ENCODE assay signal across 19 mouse cellular contexts in the genomic region with DNA sequence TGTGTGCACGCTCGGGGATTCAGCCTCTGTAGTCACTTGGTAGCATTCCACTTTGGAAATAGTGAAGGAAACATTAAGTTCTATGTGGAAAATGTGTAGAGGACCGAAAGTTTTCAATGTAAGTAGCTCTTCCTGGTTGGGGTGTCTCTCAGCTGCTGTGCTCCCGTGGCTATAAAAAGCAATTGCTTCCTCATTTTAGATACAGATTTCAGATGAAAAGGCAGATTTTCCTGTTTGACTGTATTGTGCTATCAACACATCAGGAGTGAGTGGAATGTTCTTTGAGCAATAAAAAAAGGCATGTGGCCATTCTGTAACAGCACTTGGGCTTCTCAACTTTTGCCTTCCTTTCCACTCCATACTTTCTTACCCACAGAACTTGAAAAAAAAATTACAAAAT. TPM values are rescaled to one million over a fixed set of nuclear protein-coding genes. Genes with fewer than 3 reads are reported as not detected.
DNase-seq lines count a peak whose midpoint lies in the region; ATAC-seq and TF ChIP-seq lines count a peak whose summit lies in the region.
"Had no signal": no experiment of that assay in that cellular context is flagged by ENCODE, and none has a peak within 500 bp of the region (broad histone marks: within the 10 kb centered on the region; RNA-seq: fewer than 3 reads in every experiment).

No protein-coding gene starts in this region.

- no peaks in the 10 kb centered on the region for H3K27me3 ChIP-seq in heart, postnatal 0 days (ENCODE audit: control insufficient read depth, insufficient read depth, low read length)
- H3K27me3 ChIP-seq in heart, embryonic 10.5 days (ENCODE audit: insufficient read depth, poor library complexity, severe bottlenecking), result no peaks in the 10 kb centered on the region
- no peaks in the 10 kb centered on the region for H3K27me3 ChIP-seq in MEL (ENCODE audit: control insufficient read depth in 1 of 2, insufficient read depth in 2 of 2, low read length in 2 of 2)
- H3K27me3 ChIP-seq in embryonic facial prominence, embryonic 15.5 days, result no peaks in the 10 kb centered on the region
- H3K27me3 ChIP-seq in forebrain, embryonic 13.5 days, result no peaks in the 10 kb centered on the region
- H3K27me3 ChIP-seq: kidney, embryonic 15.5 days; neural tube, embryonic 13.5 days had no signal

- no peak overlapping the region for H3K9ac ChIP-seq in heart, postnatal 0 days (replicated peaks; ENCODE audit: low read depth, low read length)
- H3K9ac ChIP-seq in MEL (ENCODE audit: control insufficient read depth, low read depth, low read length, poor library complexity, severe bottlenecking), result no peak overlapping the region
- no peak overlapping the region for H3K9ac ChIP-seq in embryonic facial prominence, embryonic 15.5 days
- H3K9ac ChIP-seq in forebrain, embryonic 13.5 days, result no peak overlapping the region
- H3K9ac ChIP-seq: kidney, embryonic 15.5 days; neural tube, embryonic 13.5 days had no signal

- no peak for TF ChIP-seq POLR2A in MEL (IDR thresholded peaks at IDR 0.05; ENCODE audit: control insufficient read depth in 1 of 2, insufficient read depth in 1 of 2, low read depth in 1 of 2, low read length in 2 of 2, poor library complexity in 1 of 2)

- H3K9me3 ChIP-seq in heart, postnatal 0 days (replicated peaks; ENCODE audit: control insufficient read depth, low read length), result no peaks in the 10 kb centered on the region
- H3K9me3 ChIP-seq in heart, embryonic 10.5 days, result no peaks in the 10 kb centered on the region
- H3K9me3 ChIP-seq in MEL (replicated peaks; ENCODE audit: insufficient read depth, low read length), result no peaks in the 10 kb centered on the region
- no peaks in the 10 kb centered on the region for H3K9me3 ChIP-seq in embryonic facial prominence, embryonic 15.5 days (replicated peaks)
- H3K9me3 ChIP-seq in forebrain, embryonic 13.5 days (replicated peaks), result no peaks in the 10 kb centered on the region
- H3K9me3 ChIP-seq: G1E; kidney, embryonic 15.5 days; midbrain, embryonic 10.5 days; neural tube, embryonic 13.5 days had no signal

- no peak overlapping the region for H3K4me3 ChIP-seq in heart, postnatal 0 days (ENCODE audit: low read depth, low read length)
- no peak overlapping the region for H3K4me3 ChIP-seq in heart, embryonic 10.5 days
- no peak overlapping the region for H3K4me3 ChIP-seq in MEL (ENCODE audit: control insufficient read depth in 1 of 2, insufficient read depth in 1 of 2, low read depth in 2 of 2, low read length in 2 of 2)
- no peak overlapping the region for H3K4me3 ChIP-seq in embryonic facial prominence, embryonic 15.5 days (replicated peaks)
- H3K4me3 ChIP-seq in forebrain, embryonic 13.5 days, result no peak overlapping the region
- H3K4me3 ChIP-seq: erythroblast, embryonic 14.5 days; kidney, embryonic 15.5 days; layer of hippocampus, adult 2 months; midbrain, embryonic 10.5 days; neural tube, embryonic 13.5 days had no signal

- WGBS in heart, postnatal 0 days, result 42% methylated on average over 4 of the region's 4 CpGs
- 83% methylated on average over 4 of the region's 4 CpGs for WGBS in heart, embryonic 10.5 days
- 68% methylated on average over 4 of the region's 4 CpGs for WGBS in embryonic facial prominence, embryonic 15.5 days
- 83% methylated on average over 4 of the region's 4 CpGs for WGBS in forebrain, embryonic 13.5 days

- no peak overlapping the region for H3K4me2 ChIP-seq in heart, postnatal 0 days (ENCODE audit: low read depth, low read length)
- no peak overlapping the region for H3K4me2 ChIP-seq in embryonic facial prominence, embryonic 15.5 days (replicated peaks)
- H3K4me2 ChIP-seq in forebrain, embryonic 13.5 days, result no peak overlapping the region
- H3K4me2 ChIP-seq: kidney, embryonic 15.5 days; neural tube, embryonic 13.5 days had no signal

- no peak for ATAC-seq in heart, postnatal 0 days (ENCODE audit: insufficient read depth, low read depth)
- ATAC-seq in embryonic facial prominence, embryonic 15.5 days (ENCODE audit: insufficient number of reproducible peaks, low FRiP score, low TSS enrichment, low read depth), result no peak
- ATAC-seq in megakaryocyte progenitor cell, adult 5-6 weeks (replicated peaks; ENCODE audit: poor library complexity), result peak; percentile 64; the same call in 1 of the 2 replicates
- no peak for ATAC-seq in forebrain, embryonic 13.5 days
- ATAC-seq: forebrain, embryonic 16.5 days; hindbrain, embryonic 16.5 days had no signal

- no peak for TF ChIP-seq CTCF in heart, postnatal 0 days (IDR thresholded peaks at IDR 0.05; ENCODE audit: low read depth)
- TF ChIP-seq CTCF in MEL (IDR thresholded peaks at IDR 0.05 in 2 of 3, conservative IDR thresholded peaks at IDR 0.05 in 1 of 3; ENCODE audit: control insufficient read depth in 1 of 3, insufficient read depth in 1 of 3, low read depth in 2 of 3, low read length in 3 of 3, poor library complexity in 1 of 3, severe bottlenecking in 1 of 3), result no peak

- TF ChIP-seq RAD21 in MEL (IDR thresholded peaks at IDR 0.05; ENCODE audit: low read depth, low read length), result no peak

- 0 out of 2 replicates have a peak overlapping the region, but pooled peaks have one; percentile 54 for H3K27ac ChIP-seq in heart, postnatal 0 days (ENCODE audit: low read depth)
- H3K27ac ChIP-seq in heart, embryonic 10.5 days, result no peak overlapping the region
- no peak overlapping the region for H3K27ac ChIP-seq in MEL (ENCODE audit: control insufficient read depth, low read depth, low read length)
- 0 out of 2 replicates have a peak overlapping the region, but pooled peaks have one; percentile 44 for H3K27ac ChIP-seq in embryonic facial prominence, embryonic 15.5 days (replicated peaks)
- no peak overlapping the region for H3K27ac ChIP-seq in forebrain, embryonic 13.5 days
- H3K27ac ChIP-seq: kidney, embryonic 15.5 days; layer of hippocampus, adult 2 months; midbrain, embryonic 10.5 days; neural tube, embryonic 13.5 days had no signal

- no peak for TF ChIP-seq EP300 in heart, postnatal 0 days (IDR thresholded peaks at IDR 0.05; ENCODE audit: low read depth)
- TF ChIP-seq EP300 in MEL (IDR thresholded peaks at IDR 0.05; ENCODE audit: low read depth in 1 of 2, low read length in 2 of 2), result no peak

- no peaks in the 10 kb centered on the region for H3K36me3 ChIP-seq in heart, postnatal 0 days (replicated peaks; ENCODE audit: control insufficient read depth, insufficient read depth, low read length)
- H3K36me3 ChIP-seq in heart, embryonic 10.5 days, result no peaks in the 10 kb centered on the region
- H3K36me3 ChIP-seq in MEL (ENCODE audit: control insufficient read depth in 1 of 2, insufficient read depth in 2 of 2, low read length in 2 of 2), result peaks cover 6 to 20% of the 10 kb centered on the region in 2 experiments
- H3K36me3 ChIP-seq in embryonic facial prominence, embryonic 15.5 days, result no peaks in the 10 kb centered on the region
- no peaks in the 10 kb centered on the region for H3K36me3 ChIP-seq in forebrain, embryonic 13.5 days (ENCODE audit: poor library complexity, severe bottlenecking)
- H3K36me3 ChIP-seq: kidney, embryonic 15.5 days; neural tube, embryonic 13.5 days had no signal

- peaks cover 56% of the 10 kb centered on the region for H3K79me2 ChIP-seq in MEL (ENCODE audit: control insufficient read depth, insufficient read depth, low read length, poor library complexity)

- no peak for DNase-seq in heart, postnatal 0 days (ENCODE audit: low spot score)
- DNase-seq in heart, embryonic 10.5 days (ENCODE audit: low spot score), result no peak
- DNase-seq in MEL (ENCODE audit: low read depth, low spot score), result peak; percentile 51
- no peak for DNase-seq in adrenal gland, adult 2 months
- DNase-seq: adrenal gland, adult 8-10 months; cerebellum, adult 2 months; gastrocnemius, postnatal 36 days; heart, postnatal 10 days had no signal

- peaks cover 37% of the 10 kb centered on the region for H3K4me1 ChIP-seq in heart, postnatal 0 days (ENCODE audit: control insufficient read depth, insufficient read depth)
- H3K4me1 ChIP-seq in heart, embryonic 10.5 days, result peaks cover 32% of the 10 kb centered on the region; the same call in 1 of the 2 replicates
- H3K4me1 ChIP-seq in MEL (ENCODE audit: control insufficient read depth in 1 of 2, insufficient read depth in 2 of 2, low read length in 2 of 2), result peaks cover 0 to 5% of the 10 kb centered on the region in 2 experiments; a peak in 3 of 4 replicates
- peaks cover 14% of the 10 kb centered on the region for H3K4me1 ChIP-seq in embryonic facial prominence, embryonic 15.5 days
- peaks cover 12% of the 10 kb centered on the region; the same call in 1 of the 2 replicates for H3K4me1 ChIP-seq in forebrain, embryonic 13.5 days

RNA-seq across cellular contexts. Expression of a gene that starts 16.0 kb away (rescaled TPM):
- total RNA-seq in heart, postnatal 0 days (2014; rRNA removed; ENCODE audit: low replicate concordance), result 102 and 138 TPM in 2 replicates
- polyA plus RNA-seq in heart, postnatal 0 days (2015; fragmentation: Nextera tagmentation; extraction: Ambion mirVana), result 20.0 and 21.3 TPM in 2 replicates
- polyA plus RNA-seq in heart, embryonic 10.5 days (2016; fragmentation: Nextera tagmentation; extraction: Ambion mirVana), result 24.2 and 31.6 TPM in 2 replicates
- total RNA-seq in MEL (2012; rRNA removed), result 68.7 and 72.5 TPM in 2 replicates
- polyA plus RNA-seq in MEL (2012; ENCODE audit: insufficient read depth in 1 of 2, insufficient read length in 2 of 2, low read depth in 1 of 2, low replicate concordance in 2 of 2, missing spikeins in 1 of 2), result 100 to 1,000 TPM in 1 of 2 experiments, 10 to 100 TPM in 1; 66.5 to 144 TPM
- polyA plus RNA-seq in embryonic facial prominence, embryonic 15.5 days (2015; fragmentation: Nextera tagmentation; extraction: Ambion mirVana), result 30.3 and 31.3 TPM in 2 replicates
- total RNA-seq in megakaryocyte progenitor cell, adult 5-6 weeks (2015), result 83.1 and 84.9 TPM in 2 replicates
- total RNA-seq in megakaryocyte progenitor cell, adult 5-6 weeks (2017), result 122 and 126 TPM in 2 replicates
- 44.9 and 46.2 TPM in 2 replicates for polyA plus RNA-seq in forebrain, embryonic 13.5 days (2015; fragmentation: Nextera tagmentation; extraction: Ambion mirVana)
- total RNA-seq in adrenal gland, adult 2 months (2021), result 100 to 1,000 TPM; 124 TPM
- polyA plus RNA-seq in adrenal gland, adult 2 months (2012; rRNA removed), result 48.0 and 48.6 TPM in 2 replicates

RNA-seq across cellular contexts. Expression of a gene that starts 30.8 kb away (rescaled TPM):
- total RNA-seq in heart, postnatal 0 days (2014; rRNA removed; ENCODE audit: low replicate concordance), result 3.0 TPM in 1 of 2 replicates, not detected in the other
- 0.60 and 0.91 TPM in 2 replicates for polyA plus RNA-seq in heart, postnatal 0 days (2015; fragmentation: Nextera tagmentation; extraction: Ambion mirVana)
- 1.0 and 1.2 TPM in 2 replicates for polyA plus RNA-seq in heart, embryonic 10.5 days (2016; fragmentation: Nextera tagmentation; extraction: Ambion mirVana)
- 13.0 and 15.4 TPM in 2 replicates for total RNA-seq in MEL (2012; rRNA removed)
- 10 to 100 TPM in 1 of 2 experiments, not detected in 1; 24.0 TPM for polyA plus RNA-seq in MEL (2012; ENCODE audit: insufficient read depth in 1 of 2, insufficient read length in 2 of 2, low read depth in 1 of 2, low replicate concordance in 2 of 2, missing spikeins in 1 of 2)
- 1.6 and 1.7 TPM in 2 replicates for polyA plus RNA-seq in embryonic facial prominence, embryonic 15.5 days (2015; fragmentation: Nextera tagmentation; extraction: Ambion mirVana)
- total RNA-seq in megakaryocyte progenitor cell, adult 5-6 weeks (2015), result 81.4 and 86.3 TPM in 2 replicates
- 57.5 and 65.8 TPM in 2 replicates for total RNA-seq in megakaryocyte progenitor cell, adult 5-6 weeks (2017)
- 0.52 and 0.62 TPM in 2 replicates for polyA plus RNA-seq in forebrain, embryonic 13.5 days (2015; fragmentation: Nextera tagmentation; extraction: Ambion mirVana)
- under 1 TPM; 0.86 to 0.97 TPM for total RNA-seq in adrenal gland, adult 2 months (2021)
- polyA plus RNA-seq in adrenal gland, adult 2 months (2012; rRNA removed), result 0.83 and 2.3 TPM in 2 replicates
- polyA plus RNA-seq: G1E had no signal

Comparison
In these comparisons a context has a peak if more than half of its experiments do, and no peak if none do; other contexts are left out.
1. H3K27ac ChIP-seq: peak in heart, postnatal 0 days (single experiment) and embryonic facial prominence, embryonic 15.5 days (single experiment); none in heart, embryonic 10.5 days (single experiment), MEL (single experiment) and forebrain, embryonic 13.5 days (single experiment).